ENCODE assay signal across 13 mouse cellular contexts in genomic region chr2:65690456-65691184, GRCm38 (mm10).
DNase-seq lines count a peak whose midpoint lies in the region; ATAC-seq lines count a peak whose summit lies in the region.
"Had no signal": no experiment of that assay in that cellular context is flagged by ENCODE, and none has a peak within 500 bp of the region (broad histone marks: within the 10 kb centered on the region; RNA-seq: fewer than 3 reads in every experiment).

No protein-coding gene starts in this region.

- DNase-seq in embryonic facial prominence, embryonic 14.5 days (ENCODE audit: low spot score) = peak; percentile 58
- DNase-seq in embryonic facial prominence, embryonic 10.5 days (ENCODE audit: low spot score) = no peak
- DNase-seq in cerebellum, adult 11 months = peak; percentile 88
- peak; percentile 69 to 80 for DNase-seq in frontal cortex, adult 2 months (ENCODE audit: extremely low spot score in 1 of 2, low spot score in 1 of 2)
- peak; percentile 67 to 79 for DNase-seq in left cerebral cortex, postnatal 14 days (ENCODE audit: low spot score in 2 of 2)
- DNase-seq in adrenal gland, postnatal 14 days = no peak
- no peak for DNase-seq in spleen, postnatal 4 days (ENCODE audit: low spot score in 2 of 2)
- DNase-seq in midbrain, embryonic 14.5 days = no peak
- DNase-seq: adrenal gland, postnatal 10 days; heart, adult 18-20 months had no signal

- H3K9ac ChIP-seq in embryonic facial prominence, embryonic 14.5 days (ENCODE audit: low read depth, low read length) = no peak overlapping the region
- no peak overlapping the region for H3K9ac ChIP-seq in midbrain, embryonic 14.5 days (replicated peaks; ENCODE audit: low read length)
- H3K9ac ChIP-seq: embryonic facial prominence, embryonic 12.5 days; lung, embryonic 15.5 days had no signal

- no peak for ATAC-seq in embryonic facial prominence, embryonic 14.5 days (ENCODE audit: low read depth)
- ATAC-seq in midbrain, embryonic 14.5 days (ENCODE audit: low FRiP score, low TSS enrichment) = no peak
- ATAC-seq: midbrain, embryonic 16.5 days had no signal

- no peaks in the 10 kb centered on the region for H3K9me3 ChIP-seq in embryonic facial prominence, embryonic 14.5 days (ENCODE audit: control insufficient read depth, low read length)
- H3K9me3 ChIP-seq in embryonic facial prominence, embryonic 10.5 days = no peaks in the 10 kb centered on the region
- H3K9me3 ChIP-seq in midbrain, embryonic 14.5 days (ENCODE audit: control insufficient read depth, low read length) = no peaks in the 10 kb centered on the region
- H3K9me3 ChIP-seq: embryonic facial prominence, embryonic 12.5 days; lung, embryonic 15.5 days had no signal

- WGBS in embryonic facial prominence, embryonic 14.5 days = 60% methylated on average over 6 of the region's 6 CpGs
- WGBS in embryonic facial prominence, embryonic 10.5 days = 87% methylated on average over 6 of the region's 6 CpGs
- 84% methylated on average over 6 of the region's 6 CpGs for WGBS in midbrain, embryonic 14.5 days

- H3K27me3 ChIP-seq in embryonic facial prominence, embryonic 14.5 days (replicated peaks; ENCODE audit: control insufficient read depth, insufficient read depth, low read length) = no peaks in the 10 kb centered on the region
- no peaks in the 10 kb centered on the region for H3K27me3 ChIP-seq in embryonic facial prominence, embryonic 10.5 days (replicated peaks; ENCODE audit: low read depth, poor library complexity, severe bottlenecking)
- no peaks in the 10 kb centered on the region for H3K27me3 ChIP-seq in midbrain, embryonic 14.5 days (ENCODE audit: control insufficient read depth, insufficient read depth, low read length)
- H3K27me3 ChIP-seq: embryonic facial prominence, embryonic 12.5 days; lung, embryonic 15.5 days had no signal

- intact Hi-C loops in left cerebral cortex, postnatal 14 days (cut with DNase I) = no loop called here

- H3K27ac ChIP-seq in embryonic facial prominence, embryonic 14.5 days (replicated peaks; ENCODE audit: low read depth, low read length) = no peak overlapping the region
- H3K27ac ChIP-seq in embryonic facial prominence, embryonic 10.5 days (replicated peaks) = no peak overlapping the region
- H3K27ac ChIP-seq in midbrain, embryonic 14.5 days (replicated peaks; ENCODE audit: low read depth, low read length) = no peak overlapping the region
- H3K27ac ChIP-seq: embryonic facial prominence, embryonic 12.5 days; lung, embryonic 15.5 days had no signal

- H3K4me2 ChIP-seq in embryonic facial prominence, embryonic 14.5 days (ENCODE audit: low read depth, low read length) = no peak overlapping the region
- H3K4me2 ChIP-seq in midbrain, embryonic 14.5 days (ENCODE audit: low read length) = no peak overlapping the region
- H3K4me2 ChIP-seq: embryonic facial prominence, embryonic 12.5 days; lung, embryonic 15.5 days had no signal

- H3K36me3 ChIP-seq in embryonic facial prominence, embryonic 14.5 days (ENCODE audit: control insufficient read depth, insufficient read depth, low read length) = no peaks in the 10 kb centered on the region
- no peaks in the 10 kb centered on the region for H3K36me3 ChIP-seq in embryonic facial prominence, embryonic 10.5 days (replicated peaks)
- H3K36me3 ChIP-seq in midbrain, embryonic 14.5 days (ENCODE audit: control insufficient read depth, insufficient read depth, low read length) = peaks cover 34% of the 10 kb centered on the region
- H3K36me3 ChIP-seq: embryonic facial prominence, embryonic 12.5 days; lung, embryonic 15.5 days had no signal

- no peaks in the 10 kb centered on the region for H3K4me1 ChIP-seq in embryonic facial prominence, embryonic 14.5 days (ENCODE audit: control insufficient read depth, insufficient read depth, low read length)
- H3K4me1 ChIP-seq in embryonic facial prominence, embryonic 10.5 days = no peaks in the 10 kb centered on the region
- no peaks in the 10 kb centered on the region for H3K4me1 ChIP-seq in midbrain, embryonic 14.5 days (ENCODE audit: control insufficient read depth, insufficient read depth, low read length)
- H3K4me1 ChIP-seq: embryonic facial prominence, embryonic 12.5 days; lung, embryonic 15.5 days had no signal

- H3K4me3 ChIP-seq in embryonic facial prominence, embryonic 14.5 days (ENCODE audit: low read depth, low read length) = no peak overlapping the region
- H3K4me3 ChIP-seq in embryonic facial prominence, embryonic 10.5 days = no peak overlapping the region
- H3K4me3 ChIP-seq in midbrain, embryonic 14.5 days (replicated peaks; ENCODE audit: low read depth, low read length) = no peak overlapping the region
- H3K4me3 ChIP-seq: embryonic facial prominence, embryonic 12.5 days; lung, embryonic 15.5 days had no signal

Comparison
In these comparisons a context has a peak if more than half of its experiments do, and no peak if none do; other contexts are left out.
1. DNase-seq: peak in embryonic facial prominence, embryonic 14.5 days (single experiment), cerebellum, adult 11 months (single experiment), frontal cortex, adult 2 months (2 of 2) and left cerebral cortex, postnatal 14 days (2 of 2); none in embryonic facial prominence, embryonic 10.5 days (single experiment), adrenal gland, postnatal 14 days (single experiment), spleen, postnatal 4 days (0 of 2) and midbrain, embryonic 14.5 days (single experiment).